Mouse (Mus musculus) forebrain, embryonic 12.5 days (tissue): Measurements from ENCODE around the gene Atxn7l1. TPM values are rescaled to one million over a fixed set of nuclear protein-coding genes. Genes with fewer than 3 reads are reported as not detected.
"Not testable (repeated sequence)": the region's sequence is repeated elsewhere in the genome, so short reads cannot be mapped to it uniquely, and the experiment has no call there.

Source experiments
- ATAC-seq: fragments of 200-750 bp; cut with Nextera tagmentation; 2 replicates; pipeline ENCODE4 v1.8.0; 2017; ENCODE audit warnings: moderate TSS enrichment; ENCODE audit not compliant: low FRiP score
- H3K27ac ChIP-seq: fragments of 300-500 bp; sonication (generic); 2 replicates; pipeline ENCODE4 v1.5.1; 2016; ENCODE audit warnings: mild to moderate bottlenecking
- H3K27me3 ChIP-seq: fragments of 300-500 bp; sonication (generic); 2 replicates; pipeline ENCODE4 v1.6.1; 2016; ENCODE audit warnings: mild to moderate bottlenecking
- H3K36me3 ChIP-seq: fragments of 300-500 bp; sonication (generic); replicated peaks from 2 replicates; pipeline ENCODE4 v1.6.1; 2016; ENCODE audit warnings: mild to moderate bottlenecking
- H3K4me1 ChIP-seq: fragments of 300-500 bp; sonication (generic); 2 replicates; pipeline ENCODE4 v1.6.1; 2016
- H3K4me2 ChIP-seq: fragments of 300-500 bp; sonication (generic); 2 replicates; pipeline ENCODE4 v1.6.1; 2016; ENCODE audit warnings: mild to moderate bottlenecking, moderate library complexity
- H3K4me3 ChIP-seq: fragments of 300-500 bp; sonication (generic); replicated peaks from 2 replicates; pipeline ENCODE4 v1.5.1; 2016; ENCODE audit warnings: mild to moderate bottlenecking
- H3K9ac ChIP-seq: fragments of 300-500 bp; sonication (generic); 2 replicates; pipeline ENCODE4 v1.6.1; 2016; ENCODE audit warnings: mild to moderate bottlenecking
- H3K9me3 ChIP-seq: fragments of 300-500 bp; sonication (generic); 2 replicates; pipeline ENCODE4 v1.6.1; 2016
- WGBS: fragments of 180-500 bp; shearing (Covaris S2); methylation state at CpG from one replicate; pipeline ENCODE4 v1.1.7; 2016; 5-methylcytosine and 5-hydroxymethylcytosine counted together
- polyA plus RNA-seq: library from polyadenylated mRNA; unstranded; fragments of >200 nt; fragmentation: Nextera tagmentation; extraction: Ambion mirVana; gene quantifications from 2 replicates; pipeline ENCODE4 v1.2.1, GENCODE M21; 2016

Atxn7l1 gene
- polyA plus RNA-seq, 1 experiment from 2014 or later = 12.8 TPM

DNA sequence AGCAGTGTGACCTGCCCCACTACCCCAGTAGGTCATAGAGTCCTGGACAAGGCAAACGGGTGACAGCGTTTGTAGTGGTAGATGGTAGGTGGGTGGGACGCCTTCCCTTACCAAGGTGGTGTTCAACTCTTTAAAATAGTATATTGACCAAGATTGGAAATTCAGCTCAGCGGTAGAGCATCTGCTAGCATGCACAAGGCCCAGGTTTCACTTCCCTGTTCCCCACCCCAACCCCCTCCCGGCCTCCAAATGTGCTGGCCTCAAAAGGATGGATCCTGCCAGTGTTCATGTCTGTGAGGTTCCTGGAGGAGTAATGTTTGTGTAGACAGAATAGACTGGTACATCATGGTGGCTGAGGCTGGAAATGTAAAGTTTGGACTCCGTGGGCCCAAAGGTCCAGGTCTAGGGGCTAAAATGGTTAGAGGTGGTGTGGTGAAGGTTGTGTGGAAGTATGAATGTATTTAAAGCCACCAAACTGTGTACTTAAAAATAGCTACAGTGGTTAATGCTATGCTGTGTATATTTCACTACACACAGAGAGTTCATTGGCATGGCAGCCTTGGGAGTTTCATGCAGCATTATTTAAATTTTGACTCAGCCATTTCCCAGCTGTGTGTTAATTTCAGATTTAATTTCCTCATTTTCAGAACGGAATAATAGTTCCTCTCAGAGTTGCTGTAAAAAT, 9.0 kb downstream of the Atxn7l1 start:
- Histone ChIP-seq H3K4me3 (no peak overlapping the region), H3K9me3 (no peaks in the 10 kb centered on the region), H3K9ac (no peak overlapping the region), H3K27me3 (no peaks in the 10 kb centered on the region), H3K36me3 (peaks cover 3% of the 10 kb centered on the region; the same call in 1 of the 2 replicates), H3K4me1 (peaks cover 4% of the 10 kb centered on the region; the same call in 1 of the 2 replicates), H3K4me2 (no peak overlapping the region), H3K27ac (no peak overlapping the region)
- 93% methylated on average over 7 of the region's 7 CpGs for WGBS
- no peak for ATAC-seq

DNA sequence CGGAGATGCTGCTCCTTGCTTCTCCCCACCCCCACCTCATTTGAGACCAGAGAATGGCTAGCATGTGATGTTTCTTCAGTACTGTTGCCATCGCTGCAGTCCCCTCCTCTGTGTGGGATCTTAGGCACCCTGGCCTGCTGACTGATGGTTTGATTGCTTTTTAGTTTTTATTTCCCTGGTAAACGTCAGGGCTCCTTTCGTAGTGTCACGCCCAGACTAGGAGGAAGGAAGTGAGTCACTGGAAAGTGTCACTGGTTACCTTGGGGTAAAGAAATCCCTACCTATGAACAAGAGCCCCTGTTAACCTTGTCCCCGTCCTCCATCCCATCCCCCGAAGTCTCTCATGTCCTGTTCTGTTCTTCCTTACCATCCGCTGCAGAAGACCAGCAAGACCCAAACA, 10.8 kb downstream of the Atxn7l1 start:
- 87% methylated on average over 8 of the region's 8 CpGs for WGBS

DNA sequence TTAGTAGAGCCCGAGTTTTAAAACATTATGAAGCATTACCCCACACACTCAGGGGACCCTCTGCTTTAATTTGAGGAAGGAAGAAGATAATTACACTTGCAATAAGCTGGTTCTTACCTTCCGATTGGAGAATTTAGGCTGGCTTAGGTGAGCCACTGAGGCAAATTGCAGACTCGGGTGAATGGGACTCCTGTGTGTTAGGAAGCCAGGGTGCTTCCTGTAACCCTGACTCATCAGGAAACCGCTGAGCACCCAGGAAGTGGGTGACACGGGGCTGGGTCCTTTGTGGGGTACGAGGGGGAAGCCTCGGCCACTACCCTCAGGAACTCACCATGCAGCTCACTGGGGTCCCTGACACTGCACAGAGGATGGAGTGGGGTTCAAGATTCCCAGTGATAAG, 12.9 kb downstream of the Atxn7l1 start:
- Histone ChIP-seq H3K9me3 (no peaks in the 10 kb centered on the region), H3K4me1 (peaks cover 10% of the 10 kb centered on the region), H3K4me2 (no peak overlapping the region), H3K36me3 (peaks cover 3% of the 10 kb centered on the region; the same call in 1 of the 2 replicates), H3K27me3 (no peaks in the 10 kb centered on the region), H3K4me3 (no peak overlapping the region), H3K9ac (no peak overlapping the region), H3K27ac (no peak overlapping the region)
- 88% methylated on average over 7 of the region's 7 CpGs for WGBS
- no peak for ATAC-seq

More for the DNA sequence above, 10.8 kb downstream of the Atxn7l1 start:
- H3K9me3 ChIP-seq = no peaks in the 10 kb centered on the region
- ATAC-seq = no peak
- H3K27me3 ChIP-seq = no peaks in the 10 kb centered on the region
- peaks cover 10% of the 10 kb centered on the region for H3K4me1 ChIP-seq
- H3K36me3 ChIP-seq = peaks cover 3% of the 10 kb centered on the region; the same call in 1 of the 2 replicates
- no peak overlapping the region for H3K27ac ChIP-seq
- no peak overlapping the region for H3K4me3 ChIP-seq
- H3K4me2 ChIP-seq = no peak overlapping the region
- no peak overlapping the region for H3K9ac ChIP-seq

DNA sequence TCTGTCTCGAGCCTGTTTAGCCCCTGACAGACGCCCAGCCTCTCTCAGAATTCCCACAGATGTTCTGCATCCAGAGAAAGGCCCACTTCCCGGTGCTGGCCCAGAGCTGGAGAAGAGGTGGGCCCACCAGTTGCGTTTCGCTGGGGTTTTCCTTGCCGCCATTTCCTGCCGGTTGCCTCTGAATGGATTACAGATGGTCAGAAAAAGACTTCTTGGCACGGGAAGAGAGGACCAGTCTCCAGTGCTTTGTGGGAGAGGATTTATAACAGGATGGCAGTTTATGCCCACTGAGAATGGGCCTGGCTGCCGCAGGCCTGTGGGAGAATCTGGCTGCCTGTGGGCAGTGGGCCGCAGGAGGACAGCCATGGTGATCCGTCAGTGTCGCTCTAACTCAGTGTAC, 15.0 kb downstream of the Atxn7l1 start:
- Histone ChIP-seq H3K36me3 (peaks cover 3% of the 10 kb centered on the region; the same call in 1 of the 2 replicates), H3K4me3 (no peak overlapping the region), H3K4me2 (no peak overlapping the region), H3K9me3 (no peaks in the 10 kb centered on the region), H3K9ac (peak overlapping the region; percentile 29; the same call in 1 of the 2 replicates), H3K27me3 (no peaks in the 10 kb centered on the region), H3K4me1 (peaks cover 10% of the 10 kb centered on the region), H3K27ac (peak overlapping the region; percentile 21; the same call in 1 of the 2 replicates)
- no peak for ATAC-seq
- 56% methylated on average over 12 of the region's 12 CpGs for WGBS

DNA sequence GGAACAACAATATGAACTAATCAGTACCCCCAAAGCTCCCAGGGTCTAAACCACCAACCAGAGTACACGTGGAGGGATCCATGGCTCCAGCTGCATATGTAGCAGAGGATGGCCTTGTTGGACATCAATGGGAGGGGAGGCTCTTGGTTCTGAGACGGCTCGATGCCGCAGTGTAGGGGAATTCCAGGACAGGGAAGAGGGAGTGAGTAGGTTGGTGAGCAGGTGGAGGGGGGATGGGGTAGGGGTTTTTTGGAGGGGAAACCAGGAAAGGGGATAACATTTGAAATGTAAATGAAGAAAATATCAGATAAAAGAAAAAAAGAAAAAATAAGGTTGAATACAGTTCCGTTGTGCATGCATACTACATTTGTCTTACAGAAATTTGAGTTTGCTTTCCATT, 16.5 kb downstream of the Atxn7l1 start:
- not testable (repeated sequence) for H3K27me3 ChIP-seq, H3K4me2 ChIP-seq, H3K4me3 ChIP-seq, H3K9ac ChIP-seq, H3K36me3 ChIP-seq, H3K9me3 ChIP-seq, ATAC-seq, H3K27ac ChIP-seq, H3K4me1 ChIP-seq
- 90% methylated on average over 5 of the region's 5 CpGs for WGBS

DNA sequence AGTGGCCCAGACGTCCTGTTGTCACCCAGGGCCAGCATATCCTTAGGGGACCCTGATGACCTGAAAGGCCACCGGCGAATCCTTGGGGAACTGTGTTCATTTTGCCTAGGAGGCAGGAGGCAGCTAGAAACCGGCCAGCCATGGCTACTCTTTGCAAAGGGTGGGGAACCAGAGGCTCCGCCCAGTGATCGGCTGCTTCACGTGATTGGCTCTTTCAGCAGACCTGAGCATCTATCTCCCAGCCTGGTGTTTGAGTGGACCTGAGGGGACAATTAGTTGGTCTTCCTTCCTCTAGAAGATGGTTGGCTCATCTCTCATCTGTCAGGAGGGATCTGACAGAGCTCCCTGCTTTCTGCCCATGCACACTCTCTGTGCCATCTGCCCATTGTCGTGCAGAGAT, 19.2 kb downstream of the Atxn7l1 start:
- no peaks in the 10 kb centered on the region; the same call in 1 of the 2 replicates for H3K36me3 ChIP-seq
- no peaks in the 10 kb centered on the region; the same call in 1 of the 2 replicates for H3K27me3 ChIP-seq
- 59% methylated on average over 8 of the region's 8 CpGs for WGBS
- H3K4me1 ChIP-seq = peaks cover 9% of the 10 kb centered on the region
- no peak overlapping the region for H3K4me3 ChIP-seq
- ATAC-seq = no peak
- H3K9me3 ChIP-seq = no peaks in the 10 kb centered on the region
- H3K4me2 ChIP-seq = no peak overlapping the region
- H3K27ac ChIP-seq = no peak overlapping the region
- H3K9ac ChIP-seq = no peak overlapping the region

DNA sequence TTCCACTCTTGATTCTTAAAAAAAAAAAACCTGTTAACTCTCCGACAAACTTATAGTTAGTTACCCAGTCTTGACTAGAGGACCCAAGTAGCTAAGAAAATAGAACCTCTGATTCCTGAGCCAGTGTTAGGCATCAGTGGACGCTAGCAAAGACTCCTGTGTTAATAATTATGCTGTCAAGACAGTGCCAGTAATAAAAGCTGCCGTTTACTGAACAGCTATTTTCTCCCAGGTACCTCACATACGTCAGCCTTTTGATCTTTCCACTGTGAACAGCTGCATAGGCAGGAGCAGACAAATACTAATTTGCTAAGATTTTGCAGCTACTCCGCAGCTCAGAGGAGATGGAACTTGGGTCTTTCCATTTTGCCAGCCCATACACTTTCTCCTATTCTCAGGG, 20.1 kb downstream of the Atxn7l1 start:
- no peak overlapping the region for H3K4me3 ChIP-seq
- no peaks in the 10 kb centered on the region for H3K9me3 ChIP-seq
- 83% methylated on average over 5 of the region's 5 CpGs for whole genome bisulfite sequencing
- no peaks in the 10 kb centered on the region; the same call in 1 of the 2 replicates for H3K27me3 ChIP-seq
- H3K36me3 ChIP-seq = no peaks in the 10 kb centered on the region; the same call in 1 of the 2 replicates
- H3K4me1 ChIP-seq = peaks cover 6% of the 10 kb centered on the region
- H3K9ac ChIP-seq = no peak overlapping the region
- ATAC-seq = no peak
- H3K27ac ChIP-seq = no peak overlapping the region
- no peak overlapping the region for H3K4me2 ChIP-seq

DNA sequence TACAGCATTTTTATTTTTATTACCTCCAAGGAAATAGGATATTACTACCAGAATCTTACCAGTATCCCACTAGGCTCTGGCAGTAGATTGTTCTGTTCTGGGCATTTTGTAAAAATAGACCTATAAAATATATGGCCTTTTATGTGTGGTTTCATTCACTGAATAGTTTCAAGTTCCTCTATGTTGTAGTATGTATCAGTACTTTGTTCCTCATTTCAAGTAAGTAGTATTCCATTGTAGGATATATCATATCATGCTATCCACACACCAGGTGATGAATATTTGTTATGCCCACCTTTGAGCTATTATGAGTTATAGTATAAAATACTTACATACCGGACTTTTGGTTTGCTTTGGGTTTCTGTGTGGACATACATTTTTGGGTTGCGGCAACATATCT, 21.0 kb downstream of the Atxn7l1 start:
- H3K27ac ChIP-seq = no peak overlapping the region
- no peak overlapping the region for H3K4me2 ChIP-seq
- H3K27me3 ChIP-seq = no peaks in the 10 kb centered on the region; the same call in 1 of the 2 replicates
- peaks cover 5% of the 10 kb centered on the region; the same call in 1 of the 2 replicates for H3K4me1 ChIP-seq
- H3K9ac ChIP-seq = no peak overlapping the region
- H3K9me3 ChIP-seq = no peaks in the 10 kb centered on the region
- no peaks in the 10 kb centered on the region; the same call in 1 of the 2 replicates for H3K36me3 ChIP-seq
- 97% methylated on average over 2 of the region's 2 CpGs for WGBS
- no peak overlapping the region for H3K4me3 ChIP-seq
- ATAC-seq = no peak

DNA sequence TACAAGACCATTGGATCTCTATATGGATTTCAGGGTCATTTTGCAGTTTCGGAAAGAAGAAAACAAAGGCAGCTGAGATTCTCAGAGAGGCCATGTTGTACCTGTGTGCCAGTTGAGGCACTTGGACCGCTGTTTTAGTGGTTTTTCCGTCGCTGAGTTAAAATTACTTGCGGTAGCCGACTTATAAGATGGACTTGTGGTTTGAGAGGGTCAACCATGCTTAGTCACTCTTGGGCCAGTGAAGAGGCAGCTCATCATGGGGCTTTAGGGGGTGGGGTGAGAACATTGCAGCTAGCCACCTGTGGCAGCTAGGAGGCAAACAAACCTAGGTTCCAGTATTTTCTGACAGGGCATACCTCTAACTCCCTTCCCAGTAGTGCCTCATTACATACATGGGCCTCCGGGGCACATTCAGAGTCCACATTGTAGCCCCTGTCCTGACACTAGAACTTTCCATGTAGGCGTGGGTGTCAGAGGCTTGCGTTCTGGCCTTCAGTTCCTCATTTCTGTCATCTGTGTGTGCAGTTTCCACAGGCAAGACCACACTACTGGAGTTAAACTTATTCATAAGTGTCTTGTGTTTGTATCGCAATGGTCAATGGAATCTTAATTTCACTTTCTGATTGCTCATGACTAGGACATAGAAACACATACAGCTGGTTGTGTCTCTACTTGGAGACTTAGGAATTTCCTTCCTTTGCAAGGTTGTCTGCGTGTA, 22.4 kb downstream of the Atxn7l1 start:
- Histone ChIP-seq H3K27me3 (no peaks in the 10 kb centered on the region; the same call in 1 of the 2 replicates), H3K4me2 (no peak overlapping the region), H3K27ac (no peak overlapping the region), H3K36me3 (no peaks in the 10 kb centered on the region; the same call in 1 of the 2 replicates), H3K9ac (no peak overlapping the region), H3K9me3 (no peaks in the 10 kb centered on the region), H3K4me1 (peaks cover 10% of the 10 kb centered on the region), H3K4me3 (no peak overlapping the region)
- no peak for ATAC-seq
- WGBS = 92% methylated on average over 11 of the region's 11 CpGs

DNA sequence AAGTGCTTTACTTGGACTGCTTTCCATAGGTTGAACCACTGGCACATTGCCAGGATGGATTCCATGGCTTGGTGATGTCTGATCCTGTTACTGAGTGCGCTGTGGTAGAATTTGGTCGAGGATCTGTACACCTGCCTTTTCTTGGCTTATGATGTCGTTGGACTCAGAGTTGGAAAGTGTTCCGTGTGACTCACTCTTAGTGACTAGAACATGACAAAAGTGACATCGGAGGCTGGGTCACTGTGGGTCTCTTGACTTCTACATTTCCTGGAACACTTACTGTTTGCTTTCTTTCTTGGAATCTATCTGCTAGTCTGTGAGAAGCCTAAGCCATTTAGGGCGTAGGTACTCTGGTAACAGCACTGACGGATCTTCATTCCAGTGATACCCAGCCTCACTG, 23.3 kb downstream of the Atxn7l1 start:
- no peak for ATAC-seq
- peaks cover 19% of the 10 kb centered on the region for H3K4me1 ChIP-seq
- H3K4me2 ChIP-seq = no peak overlapping the region
- peaks cover 3% of the 10 kb centered on the region; the same call in 1 of the 2 replicates for H3K27me3 ChIP-seq
- no peaks in the 10 kb centered on the region; the same call in 1 of the 2 replicates for H3K36me3 ChIP-seq
- no peaks in the 10 kb centered on the region for H3K9me3 ChIP-seq
- H3K27ac ChIP-seq = no peak overlapping the region
- 95% methylated on average over 7 of the region's 7 CpGs for WGBS
- no peak overlapping the region for H3K9ac ChIP-seq
- no peak overlapping the region for H3K4me3 ChIP-seq

DNA sequence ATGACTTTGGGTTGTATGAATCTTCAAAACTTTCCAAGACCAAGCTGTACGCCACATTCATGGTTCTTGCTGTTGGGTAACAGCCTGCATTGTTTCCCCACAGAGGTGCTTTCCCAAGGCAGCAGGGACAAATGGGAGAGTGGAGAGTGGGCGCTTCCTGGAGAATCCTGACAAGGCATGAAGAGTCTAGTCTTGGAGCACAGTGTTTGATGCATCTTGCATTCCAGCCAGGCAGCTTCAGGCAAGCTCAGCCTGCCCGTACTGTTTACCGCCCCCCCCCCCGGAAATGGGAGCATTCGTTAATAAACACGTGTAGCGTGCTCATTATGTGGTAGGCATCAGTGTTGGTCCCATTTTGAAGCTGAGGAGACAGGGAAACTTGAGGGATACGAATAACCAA, 25.4 kb downstream of the Atxn7l1 start:
- Histone ChIP-seq H3K4me3 (no peak overlapping the region), H3K9ac (no peak overlapping the region), H3K36me3 (no peaks in the 10 kb centered on the region), H3K27me3 (peaks cover 9% of the 10 kb centered on the region; the same call in 1 of the 2 replicates), H3K4me1 (peaks cover 30% of the 10 kb centered on the region), H3K9me3 (no peaks in the 10 kb centered on the region), H3K4me2 (no peak overlapping the region), H3K27ac (no peak overlapping the region)
- 90% methylated on average over 9 of the region's 9 CpGs for WGBS
- ATAC-seq = no peak

DNA sequence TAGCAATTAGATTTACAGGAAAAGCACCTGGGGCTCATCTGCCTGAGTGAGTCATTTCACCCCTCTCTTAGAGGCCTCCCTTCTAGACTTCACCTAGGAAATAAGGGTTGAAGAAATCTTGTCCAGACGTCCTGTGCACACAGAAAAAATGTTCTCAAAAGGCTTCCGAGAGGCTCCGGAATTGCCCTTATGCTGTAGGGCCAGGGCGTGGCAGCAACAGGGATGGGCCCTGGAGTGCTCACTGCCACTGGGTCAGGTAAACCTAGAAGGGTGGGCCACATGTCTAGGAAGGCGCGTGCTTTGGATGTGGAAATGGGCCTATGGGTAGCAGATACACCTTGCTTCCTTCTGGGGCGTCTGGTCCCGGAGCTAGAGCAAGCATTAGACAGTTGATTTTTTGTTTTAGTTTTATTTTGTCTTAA, 26.2 kb downstream of the Atxn7l1 start:
- Histone ChIP-seq H3K27me3 (peaks cover 9% of the 10 kb centered on the region; the same call in 1 of the 2 replicates), H3K4me2 (no peak overlapping the region), H3K4me3 (no peak overlapping the region), H3K4me1 (peaks cover 30% of the 10 kb centered on the region), H3K9ac (no peak overlapping the region), H3K36me3 (no peaks in the 10 kb centered on the region), H3K9me3 (no peaks in the 10 kb centered on the region), H3K27ac (no peak overlapping the region)
- no peak for ATAC-seq
- 90% methylated on average over 8 of the region's 8 CpGs for WGBS
